Mouse (Mus musculus): ENCODE measurements around the gene Slitrk5.

DNA sequence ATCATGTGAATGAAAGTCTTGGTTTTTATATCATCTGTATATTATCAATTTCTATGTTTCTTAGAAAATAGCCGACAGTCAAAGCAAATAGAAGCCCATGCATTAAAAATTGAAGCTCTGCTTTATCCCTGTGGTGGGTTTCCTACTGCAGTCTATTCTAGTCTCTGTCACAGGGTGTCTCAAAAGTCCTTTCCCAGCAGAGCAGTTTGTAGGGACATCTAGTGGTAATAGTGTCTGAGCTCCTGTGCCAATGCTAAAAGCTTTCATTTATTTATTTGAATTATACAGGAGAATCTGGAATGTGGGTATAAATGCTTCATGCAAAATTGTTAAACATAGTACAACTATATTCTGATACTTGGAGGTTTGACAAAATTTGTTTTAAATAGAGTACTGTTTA, 2.0 kb upstream of the Slitrk5 start:
- TF ChIP-seq POLR2A (IDR thresholded peaks at IDR 0.05; ENCODE audit: low read depth, low read length) (no peak), CTCF (IDR thresholded peaks at IDR 0.05; ENCODE audit: extremely low read depth, insufficient read length, insufficient replicate concordance, low read depth, low read length) (no peak)
